Mouse (Mus musculus) left cerebral cortex, postnatal 4 days (tissue): ENCODE data around the gene Spaca4. TPM values are rescaled to one million over a fixed set of nuclear protein-coding genes. Genes with fewer than 3 reads are reported as not detected.

Experiments
- DNase-seq: peaks from one replicate; pipeline ENCODE4 v3.0.0-alpha.2; 2022
- intact Hi-C: fragments of 180-260 bp; cut with DNase I; formaldehyde crosslinking; loops from one replicate; pipeline ENCODE4 v1.15.1; 2025
- total RNA-seq, 2 experiments: library from RNA; stranded (reverse); gene quantifications; 2 replicates each; pipeline ENCODE4 v1.2.3; 2021

The Spaca4 gene
- not detected for total RNA-seq

- no peak for DNase-seq
- intact Hi-C loops, result no loop called here
These were observed at the start of gene Spaca4 for GRCm38 (mm10) chr7:45725713-45726112. Gene Spaca4 (minus strand): TSS chr7:45725813.

GRCm38 (mm10) chr7:45775237-45775636, 49.6 kb upstream of the Spaca4 start:
- DNase-seq, result no peak
- intact Hi-C loops, result no loop called here

GRCm38 (mm10) chr7:45771101-45771500, 45.5 kb upstream of the Spaca4 start:
- intact Hi-C loops, result no loop called here
- no peak for DNase-seq

GRCm38 (mm10) chr7:45770427-45771082, 44.9 kb upstream of the Spaca4 start:
- intact Hi-C loops, result no loop called here

GRCm38 (mm10) chr7:45767500-45767899, 41.9 kb upstream of the Spaca4 start:
- no peak for DNase-seq
- intact Hi-C loops, result no loop called here

More at GRCm38 (mm10) chr7:45770427-45771082, 44.9 kb upstream of the Spaca4 start:
- DNase-seq, result no peak

GRCm38 (mm10) chr7:45766764-45767163, 41.2 kb upstream of the Spaca4 start:
- intact Hi-C loops, result no loop called here
- no peak for DNase-seq

GRCm38 (mm10) chr7:45765995-45766394, 40.4 kb upstream of the Spaca4 start:
- intact Hi-C loops, result no loop called here
- DNase-seq, result no peak

GRCm38 (mm10) chr7:45760151-45760550, 34.5 kb upstream of the Spaca4 start:
- intact Hi-C loops, result no loop called here
- DNase-seq, result no peak

GRCm38 (mm10) chr7:45759400-45759799, 33.8 kb upstream of the Spaca4 start:
- intact Hi-C loops, result no loop called here
- peak; percentile 33 for DNase-seq

GRCm38 (mm10) chr7:45755703-45756102, 30.1 kb upstream of the Spaca4 start:
- intact Hi-C loops, result no loop called here
- no peak for DNase-seq

- intact Hi-C loops, result no loop called here
- DNase-seq, result no peak
These were observed 24.5 kb upstream of the Spaca4 start for GRCm38 (mm10) chr7:45750162-45750561.

GRCm38 (mm10) chr7:45749401-45749800, 23.8 kb upstream of the Spaca4 start:
- DNase-seq, result no peak
- intact Hi-C loops, result loop anchor here (10.0 kb wide), 2 partner anchors 185 to 255 kb away; no protein-coding TSS in a partner anchor

- intact Hi-C loops, result loop anchor here (10.0 kb wide), 2 partner anchors 187 to 257 kb away; no protein-coding TSS in a partner anchor
These were observed 22.5 kb upstream of the Spaca4 start for GRCm38 (mm10) chr7:45748110-45748509.

GRCm38 (mm10) chr7:45747450-45747849, 21.8 kb upstream of the Spaca4 start:
- intact Hi-C loops, result loop anchor here (10.0 kb wide), 2 partner anchors 187 to 257 kb away; no protein-coding TSS in a partner anchor
- DNase-seq, result no peak

More at GRCm38 (mm10) chr7:45748110-45748509, 22.5 kb upstream of the Spaca4 start:
- DNase-seq, result no peak

- DNase-seq, result no peak
- intact Hi-C loops, result loop anchor here (10.0 kb wide), 2 partner anchors 188 to 258 kb away; no protein-coding TSS in a partner anchor
These were observed 20.9 kb upstream of the Spaca4 start for GRCm38 (mm10) chr7:45746518-45746917.

- intact Hi-C loops, result loop anchor here (10.0 kb wide), 2 partner anchors 190 to 260 kb away; no protein-coding TSS in a partner anchor
- DNase-seq, result peak; percentile 79
These were observed 18.8 kb upstream of the Spaca4 start for GRCm38 (mm10) chr7:45744387-45744786.

- DNase-seq, result no peak
- intact Hi-C loops, result loop anchor here (10.0 kb wide), 2 partner anchors 192 to 262 kb away; no protein-coding TSS in a partner anchor
These were observed 16.7 kb upstream of the Spaca4 start for GRCm38 (mm10) chr7:45742338-45742737.

- DNase-seq, result no peak
- intact Hi-C loops, result loop anchor here (10.0 kb wide), 2 partner anchors 193 to 263 kb away; no protein-coding TSS in a partner anchor
These were observed 16.2 kb upstream of the Spaca4 start for GRCm38 (mm10) chr7:45741777-45742176.

GRCm38 (mm10) chr7:45741308-45741707, 15.7 kb upstream of the Spaca4 start:
- intact Hi-C loops, result loop anchor here (10.0 kb wide), 2 partner anchors 193 to 263 kb away; no protein-coding TSS in a partner anchor
- no peak for DNase-seq

- intact Hi-C loops, result loop anchor here (2.0 to 10.0 kb wide), 3 partner anchors 61 to 265 kb away; no protein-coding TSS in a partner anchor
- no peak for DNase-seq
These were observed 14.2 kb upstream of the Spaca4 start for GRCm38 (mm10) chr7:45739820-45740219.

GRCm38 (mm10) chr7:45739162-45739763, 13.7 kb upstream of the Spaca4 start:
- DNase-seq, result peak; percentile 90
- intact Hi-C loops, result loop anchor here (2.0 kb wide), 1 partner anchor 62 kb away; no protein-coding TSS in a partner anchor

- intact Hi-C loops, result no loop called here
- no peak for DNase-seq
These were observed 7.9 kb upstream of the Spaca4 start for GRCm38 (mm10) chr7:45733477-45733876.
